Mouse (Mus musculus) kidney, adult 2 months (tissue): ENCODE data around the gene Gabpb2. TPM values are rescaled to one million over a fixed set of nuclear protein-coding genes. Genes with fewer than 3 reads are reported as not detected.

Source experiments
- polyA plus RNA-seq: library from polyadenylated mRNA; depleted of rRNA; stranded (reverse); fragments of >200 nt; gene quantifications from 2 replicates; pipeline ENCODE4 v1.2.3, GENCODE M21; 2012; rRNA removed

Gene Gabpb2
- polyA plus RNA-seq, 1 experiment = 10.6 TPM

Other genes starting within 250 kb of the Gabpb2 start
- gene Pi4kb, start 243.2 kb downstream of the Gabpb2 start, polyA plus RNA-seq = 35.9 and 41.7 TPM in 2 replicates
- gene Zfp687, start 202.5 kb downstream of the Gabpb2 start, polyA plus RNA-seq = 16.3 and 18.5 TPM in 2 replicates
- gene Psmd4, start 175.3 kb downstream of the Gabpb2 start, polyA plus RNA-seq = 136 TPM in 2 replicates
- gene Pip5k1a, start 111.0 kb downstream of the Gabpb2 start, polyA plus RNA-seq = 13.5 and 15.3 TPM in 2 replicates
- gene Vps72, start 106.9 kb downstream of the Gabpb2 start, polyA plus RNA-seq = 45.6 and 47.1 TPM in 2 replicates
- gene Tmod4, start 93.4 kb downstream of the Gabpb2 start, polyA plus RNA-seq = 0.19 and 3.1 TPM in 2 replicates
- 46.7 and 50.8 TPM in 2 replicates for gene Scnm1, start 83.9 kb downstream of the Gabpb2 start, polyA plus RNA-seq
- 10.2 and 11.3 TPM in 2 replicates for gene Lysmd1, start 83.8 kb downstream of the Gabpb2 start, polyA plus RNA-seq
- 4.1 and 6.8 TPM in 2 replicates for gene Tnfaip8l2, start 75.6 kb downstream of the Gabpb2 start, polyA plus RNA-seq
- gene Sema6c, start 57.5 kb downstream of the Gabpb2 start, polyA plus RNA-seq = 8.0 and 8.5 TPM in 2 replicates
- gene Cdc42se1, start 10.8 kb upstream of the Gabpb2 start, polyA plus RNA-seq = 77.5 and 83.7 TPM in 2 replicates
- 30.6 and 31.4 TPM in 2 replicates for gene Mllt11, start 14.3 kb upstream of the Gabpb2 start, polyA plus RNA-seq
- gene Gm128, start 23.7 kb upstream of the Gabpb2 start, polyA plus RNA-seq = 5.9 TPM in 2 replicates
- gene Bnipl, start 33.3 kb upstream of the Gabpb2 start, polyA plus RNA-seq = 0.09 and 0.41 TPM in 2 replicates
- 120 and 155 TPM in 2 replicates for gene Mindy1, start 63.4 kb upstream of the Gabpb2 start, polyA plus RNA-seq
- gene Prune1, start 64.2 kb upstream of the Gabpb2 start, polyA plus RNA-seq = 25.6 and 27.0 TPM in 2 replicates
- 5.6 and 6.3 TPM in 2 replicates for gene Anxa9, start 89.3 kb upstream of the Gabpb2 start, polyA plus RNA-seq
- gene Cers2, start 96.9 kb upstream of the Gabpb2 start, polyA plus RNA-seq = 143 and 173 TPM in 2 replicates
- gene Setdb1, start 139.3 kb upstream of the Gabpb2 start, polyA plus RNA-seq = 11.4 and 11.6 TPM in 2 replicates
- not detected in 2 replicates for gene 4930558C23Rik, start 184.9 kb upstream of the Gabpb2 start, polyA plus RNA-seq
- gene Arnt, start 216.5 kb upstream of the Gabpb2 start, polyA plus RNA-seq = 26.4 and 28.7 TPM in 2 replicates